Mouse (Mus musculus) E14TG2a.4 (cell line): ENCODE results near the gene Sec24c.

Source experiments
- H3K27me3 ChIP-seq: 2 replicates; pipeline ENCODE4 v1.6.1; 2014; ENCODE audit warnings: low read length, control low read depth; ENCODE audit not compliant: insufficient read depth
- H3K36me3 ChIP-seq: 2 replicates; pipeline ENCODE4 v1.6.1; 2014; ENCODE audit warnings: low read length, control low read depth; ENCODE audit not compliant: insufficient read depth
- H3K4me1 ChIP-seq: replicated peaks from 2 replicates; pipeline ENCODE4 v1.6.1; 2014; ENCODE audit warnings: low read depth, low read length, control low read depth
- H3K4me3 ChIP-seq: replicated peaks from 2 replicates; pipeline ENCODE4 v1.5.1; 2014; ENCODE audit warnings: mild to moderate bottlenecking, low read length
- H3K9me3 ChIP-seq: 2 replicates; pipeline ENCODE4 v1.6.1; 2014; ENCODE audit warnings: low read length, control low read depth
- CTCF ChIP-seq: conservative IDR thresholded peaks from 2 replicates; pipeline ENCODE4 v1.5.1; 2014; ENCODE audit warnings: low read length
- NANOG ChIP-seq: IDR thresholded peaks from 2 replicates; pipeline ENCODE4 v1.6.1; 2014; ENCODE audit warnings: borderline replicate concordance, low read length, mixed read lengths
- POU5F1 ChIP-seq: IDR thresholded peaks from 2 replicates; pipeline ENCODE4 v1.6.1; 2014; ENCODE audit warnings: low read length, borderline replicate concordance

Gene Sec24c

DNA sequence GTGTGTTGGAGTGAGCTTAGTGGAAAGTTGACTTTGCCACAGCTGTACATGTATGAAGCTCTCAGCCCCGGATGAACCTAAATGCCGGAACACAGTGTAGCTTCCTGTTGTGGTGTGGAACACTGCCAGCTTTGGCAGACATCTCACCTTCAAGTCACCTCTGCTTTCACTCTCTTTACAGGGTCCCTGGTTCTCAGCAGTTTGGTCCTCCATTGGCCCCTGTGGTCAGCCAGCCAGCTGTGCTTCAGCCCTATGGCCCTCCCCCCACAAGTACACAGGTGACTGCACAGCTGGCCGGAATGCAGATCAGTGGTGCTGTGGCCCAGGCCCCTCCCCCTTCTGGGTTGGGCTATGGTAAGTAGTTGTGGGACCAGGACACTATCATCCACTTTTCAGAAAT lies 8.4 kb downstream of the Sec24c start:
- no peak for TF ChIP-seq CTCF
- TF ChIP-seq NANOG = no peak
- no peak for TF ChIP-seq POU5F1
- Histone ChIP-seq H3K36me3 (peaks cover 100% of the 10 kb centered on the region), H3K9me3 (no peaks in the 10 kb centered on the region), H3K4me3 (no peak overlapping the region), H3K4me1 (peaks cover 17% of the 10 kb centered on the region), H3K27me3 (no peaks in the 10 kb centered on the region)

DNA sequence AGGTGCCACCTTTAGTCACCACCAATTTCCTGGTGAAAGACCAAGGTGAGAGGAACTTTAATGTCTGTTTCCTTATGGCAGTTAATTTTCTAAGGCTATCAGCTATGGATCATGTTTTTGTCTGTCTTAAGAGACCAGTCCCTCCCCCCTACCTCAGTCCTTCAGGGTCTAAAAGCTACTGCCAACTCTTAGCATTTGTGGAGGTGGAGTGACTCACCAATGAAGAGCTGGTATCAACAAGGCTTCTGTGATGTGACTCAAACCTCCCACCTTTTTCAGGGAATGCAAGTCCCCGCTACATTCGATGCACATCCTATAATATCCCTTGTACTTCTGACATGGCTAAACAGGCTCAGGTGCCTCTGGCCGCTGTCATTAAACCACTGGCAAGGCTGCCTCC lies 12.5 kb downstream of the Sec24c start:
- H3K36me3 ChIP-seq = peaks cover 100% of the 10 kb centered on the region
- no peak for TF ChIP-seq CTCF
- no peak for TF ChIP-seq POU5F1
- no peak for TF ChIP-seq NANOG
- peaks cover 17% of the 10 kb centered on the region for H3K4me1 ChIP-seq
- H3K4me3 ChIP-seq = no peak overlapping the region
- H3K27me3 ChIP-seq = no peaks in the 10 kb centered on the region
- no peaks in the 10 kb centered on the region for H3K9me3 ChIP-seq

DNA sequence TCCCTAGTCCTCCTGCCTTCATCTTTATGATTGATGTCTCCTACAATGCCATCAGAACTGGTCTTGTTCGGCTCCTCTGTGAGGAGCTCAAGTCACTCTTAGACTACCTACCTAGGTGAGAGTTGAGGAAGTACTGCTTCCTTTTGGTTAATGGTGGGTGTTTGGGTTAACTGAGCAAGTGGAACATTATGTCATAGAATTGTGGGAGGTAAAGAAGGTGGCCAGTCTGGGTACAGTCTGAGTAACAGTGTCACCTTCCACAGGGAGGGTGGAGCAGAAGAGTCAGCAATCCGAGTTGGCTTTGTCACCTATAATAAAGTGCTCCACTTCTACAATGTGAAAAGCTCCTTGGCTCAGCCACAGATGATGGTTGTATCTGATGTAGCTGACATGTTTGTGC lies 14.9 kb downstream of the Sec24c start:
- Histone ChIP-seq H3K4me3 (no peak overlapping the region), H3K4me1 (peaks cover 6% of the 10 kb centered on the region), H3K27me3 (no peaks in the 10 kb centered on the region), H3K9me3 (no peaks in the 10 kb centered on the region), H3K36me3 (peaks cover 100% of the 10 kb centered on the region)
- TF ChIP-seq POU5F1 (no peak), CTCF (no peak), NANOG (no peak)

DNA sequence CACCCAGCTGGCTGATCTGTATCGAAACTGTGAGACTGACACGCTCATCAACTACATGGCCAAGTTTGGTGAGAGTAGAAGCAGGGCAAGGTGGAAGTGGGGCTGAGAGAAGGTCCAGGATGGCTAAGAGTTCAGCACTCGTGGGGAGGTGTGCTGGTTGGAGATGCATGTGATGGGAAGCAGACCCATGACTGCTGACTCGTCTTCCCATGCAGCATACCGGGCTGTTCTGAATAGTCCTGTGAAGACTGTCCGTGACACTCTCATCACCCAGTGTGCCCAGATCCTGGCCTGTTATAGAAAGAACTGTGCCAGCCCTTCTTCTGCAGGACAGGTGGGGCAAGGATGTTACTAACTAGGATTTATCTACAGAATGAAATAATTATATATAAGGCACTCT lies 17.7 kb downstream of the Sec24c start:
- no peak for TF ChIP-seq NANOG
- TF ChIP-seq CTCF = no peak
- TF ChIP-seq POU5F1 = no peak

DNA sequence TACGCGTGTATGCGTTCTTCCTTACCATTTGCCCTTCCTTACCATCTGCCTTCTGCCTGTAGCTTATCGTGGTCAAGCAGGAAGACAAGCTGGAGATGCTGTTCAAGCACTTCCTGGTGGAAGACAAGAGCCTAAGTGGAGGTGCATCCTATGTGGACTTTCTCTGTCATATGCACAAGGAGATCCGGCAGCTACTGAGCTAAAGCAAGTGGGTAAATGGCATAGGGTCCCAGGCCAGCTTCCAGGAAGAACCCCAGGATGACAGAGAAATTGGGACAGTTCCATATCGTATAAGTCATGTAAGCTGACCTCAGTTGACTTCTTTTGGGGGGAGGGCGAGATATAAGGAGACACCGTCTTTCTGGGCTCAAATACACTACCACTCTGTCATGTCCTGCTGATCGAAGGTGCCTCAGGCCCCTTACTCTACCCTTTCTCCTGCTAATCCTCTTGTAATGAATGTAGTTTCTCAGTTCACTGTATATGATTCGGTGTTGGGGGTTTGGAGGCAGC lies 19.5 kb downstream of the Sec24c start:
- Histone ChIP-seq H3K4me1 (peaks cover 43% of the 10 kb centered on the region), H3K4me3 (no peak overlapping the region), H3K9me3 (no peaks in the 10 kb centered on the region), H3K36me3 (peaks cover 83% of the 10 kb centered on the region), H3K27me3 (no peaks in the 10 kb centered on the region)
- TF ChIP-seq CTCF (no peak), POU5F1 (no peak), NANOG (no peak)

More for the DNA sequence above, 17.7 kb downstream of the Sec24c start:
- H3K36me3 ChIP-seq = peaks cover 85% of the 10 kb centered on the region
- no peak overlapping the region for H3K4me3 ChIP-seq
- no peaks in the 10 kb centered on the region for H3K27me3 ChIP-seq
- no peaks in the 10 kb centered on the region for H3K9me3 ChIP-seq
- peaks cover 24% of the 10 kb centered on the region for H3K4me1 ChIP-seq

DNA sequence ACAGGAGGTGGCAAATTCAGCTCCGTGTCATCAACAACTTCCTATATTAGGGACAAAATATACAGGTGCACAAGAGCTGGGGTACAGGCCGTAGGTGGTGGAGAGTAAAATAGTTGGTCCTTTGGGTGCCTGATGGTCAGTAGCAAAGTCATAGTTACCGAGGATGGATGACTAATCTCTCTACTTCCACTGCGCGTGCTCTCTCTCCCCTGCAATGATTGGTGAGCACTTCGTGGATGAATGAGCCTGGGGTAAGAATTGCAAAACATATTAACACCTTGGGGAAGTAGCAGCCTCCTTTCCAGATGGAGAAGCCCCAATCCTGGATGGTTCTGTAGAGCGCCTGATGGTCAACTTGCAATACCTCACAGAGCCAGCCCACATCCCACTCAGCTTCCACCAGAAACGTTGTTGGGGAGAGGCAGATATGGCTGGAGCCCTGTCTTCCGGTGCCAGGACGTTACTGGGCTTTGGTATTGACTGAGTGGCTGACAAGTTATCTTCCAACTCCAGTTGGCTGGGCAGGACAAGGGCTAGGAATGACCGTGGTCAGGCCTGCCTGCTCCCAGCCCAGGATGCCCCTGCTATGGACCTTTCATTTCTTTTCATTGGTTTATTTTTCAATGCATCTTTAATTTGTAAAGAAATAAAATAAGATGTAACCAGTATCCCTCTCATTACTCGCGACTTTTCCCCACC lies 20.2 kb downstream of the Sec24c start:
- H3K27me3 ChIP-seq = no peaks in the 10 kb centered on the region
- peaks cover 45% of the 10 kb centered on the region for H3K4me1 ChIP-seq
- peak overlapping the region; percentile 94 for H3K4me3 ChIP-seq
- no peaks in the 10 kb centered on the region for H3K9me3 ChIP-seq
- no peak for TF ChIP-seq NANOG
- TF ChIP-seq POU5F1 = no peak
- no peak for TF ChIP-seq CTCF
- peaks cover 83% of the 10 kb centered on the region for H3K36me3 ChIP-seq

DNA sequence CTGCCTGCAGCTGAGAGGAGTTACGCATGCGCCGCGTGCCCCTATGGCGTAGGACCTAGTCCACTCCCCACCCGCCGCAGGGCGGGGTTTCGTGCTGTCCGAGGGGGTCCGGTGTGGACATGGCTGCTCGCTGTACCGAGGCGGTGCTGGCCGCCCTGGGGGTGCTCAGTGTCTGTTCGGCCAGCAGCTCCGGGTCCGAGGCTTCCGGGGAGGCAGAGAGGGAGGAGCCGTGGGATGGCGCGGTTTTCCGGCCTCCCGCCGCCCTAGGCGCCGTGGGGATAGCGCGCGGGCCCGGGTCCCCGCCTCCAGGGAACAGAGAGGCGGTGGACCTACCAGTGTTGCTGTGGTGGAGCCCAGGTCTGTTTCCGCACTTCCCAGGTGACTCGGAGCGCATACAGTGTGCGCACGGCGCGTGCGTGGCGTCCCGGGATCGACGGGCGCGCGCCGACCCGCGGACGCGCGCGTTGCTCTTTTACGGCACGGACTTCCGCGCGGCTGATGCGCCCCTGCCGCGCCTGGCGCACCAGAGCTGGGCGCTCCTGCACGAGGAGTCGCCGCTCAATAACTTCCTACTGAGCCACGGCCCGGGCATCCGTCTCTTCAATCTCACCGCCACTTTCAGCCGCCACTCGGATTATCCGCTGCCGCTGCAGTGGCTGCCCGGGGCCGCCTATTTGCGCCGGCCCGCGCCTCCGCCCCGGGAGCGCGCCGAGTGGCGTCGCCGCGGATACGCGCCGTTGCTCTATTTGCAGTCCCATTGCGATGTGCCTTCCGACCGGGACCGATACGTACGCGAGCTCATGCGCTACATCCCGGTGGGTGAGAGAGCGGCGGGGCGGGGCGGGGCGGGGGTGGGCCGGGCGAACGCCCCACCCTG lies 21.0 kb downstream of the Sec24c start, which contains the start of gene Fut11:
TSS of gene Fut11 (plus strand) at position 85 of the 877 bp plus-strand sequence.
- TF ChIP-seq CTCF (no peak), POU5F1 (no peak), NANOG (no peak)
- peak within 1 kb of the TSS; percentile 94 for H3K4me3 ChIP-seq
- H3K36me3 ChIP-seq = peaks cover 83% of the 10 kb centered on the region
- no peaks in the 10 kb centered on the region for H3K9me3 ChIP-seq
- H3K27me3 ChIP-seq = no peaks in the 10 kb centered on the region
- peaks cover 47% of the 10 kb centered on the region for H3K4me1 ChIP-seq
